Comparison of ENCODE assay signal across 11 mouse cellular contexts in genomic region chr2:166686917-166687316, GRCm38 (mm10). TPM values are rescaled to one million over a fixed set of nuclear protein-coding genes. Genes with fewer than 3 reads are reported as not detected.
DNase-seq lines count a peak whose midpoint lies in the region; ATAC-seq lines count a peak whose summit lies in the region.
"Had no signal": no experiment of that assay in that cellular context is flagged by ENCODE, and none has a peak within 500 bp of the region (broad histone marks: within the 10 kb centered on the region; RNA-seq: fewer than 3 reads in every experiment).

No protein-coding gene starts in this region.

- peaks cover 21% of the 10 kb centered on the region for H3K4me1 ChIP-seq in heart, embryonic 11.5 days (ENCODE audit: control insufficient read depth, insufficient read depth, low read length)
- H3K4me1 ChIP-seq in lung, embryonic 16.5 days (replicated peaks; ENCODE audit: control insufficient read depth, insufficient read depth, low read length): no peaks in the 10 kb centered on the region; the same call in 1 of the 2 replicates
- H3K4me1 ChIP-seq in forebrain, embryonic 14.5 days (ENCODE audit: control insufficient read depth, insufficient read depth, low read length): peaks cover 36% of the 10 kb centered on the region
- peaks cover 25% of the 10 kb centered on the region; the same call in 1 of the 2 replicates for H3K4me1 ChIP-seq in limb, embryonic 15.5 days

- intact Hi-C loops in heart, postnatal 10 days (cut with DNase I): loop anchor here (2.0 kb wide), 1 partner anchor 16 kb away; no protein-coding TSS in a partner anchor

- H3K9me3 ChIP-seq in heart, embryonic 11.5 days (replicated peaks; ENCODE audit: control insufficient read depth, low read length): no peaks in the 10 kb centered on the region
- H3K9me3 ChIP-seq in lung, embryonic 16.5 days (ENCODE audit: control insufficient read depth, low read length): no peaks in the 10 kb centered on the region
- no peaks in the 10 kb centered on the region for H3K9me3 ChIP-seq in forebrain, embryonic 14.5 days (replicated peaks; ENCODE audit: control insufficient read depth, low read length)
- H3K9me3 ChIP-seq in limb, embryonic 15.5 days: no peaks in the 10 kb centered on the region

- H3K27me3 ChIP-seq in heart, embryonic 11.5 days (ENCODE audit: control insufficient read depth, insufficient read depth, low read length): no peaks in the 10 kb centered on the region
- no peaks in the 10 kb centered on the region for H3K27me3 ChIP-seq in lung, embryonic 16.5 days (ENCODE audit: control insufficient read depth, insufficient read depth, low read depth, low read length)
- H3K27me3 ChIP-seq in forebrain, embryonic 14.5 days (replicated peaks; ENCODE audit: control insufficient read depth, insufficient read depth, low read length): no peaks in the 10 kb centered on the region
- H3K27me3 ChIP-seq in limb, embryonic 15.5 days: no peaks in the 10 kb centered on the region

- H3K9ac ChIP-seq in heart, embryonic 11.5 days (ENCODE audit: low read depth, low read length): 0 out of 2 replicates have a peak overlapping the region, but pooled peaks have one; percentile 47
- no peak overlapping the region for H3K9ac ChIP-seq in lung, embryonic 16.5 days (ENCODE audit: low read length)
- H3K9ac ChIP-seq in forebrain, embryonic 14.5 days (ENCODE audit: low read length): no peak overlapping the region
- H3K9ac ChIP-seq in limb, embryonic 15.5 days: no peak overlapping the region
- H3K9ac ChIP-seq: liver, postnatal 0 days had no signal

- no peak overlapping the region for H3K27ac ChIP-seq in heart, embryonic 11.5 days (ENCODE audit: low read depth, low read length)
- H3K27ac ChIP-seq in lung, embryonic 16.5 days (ENCODE audit: low read length): no peak overlapping the region
- peak overlapping the region; percentile 70 for H3K27ac ChIP-seq in forebrain, embryonic 14.5 days (ENCODE audit: low read depth, low read length)
- H3K27ac ChIP-seq in limb, embryonic 15.5 days: peak overlapping the region; percentile 47; the same call in 1 of the 2 replicates

- ATAC-seq in heart, embryonic 11.5 days (replicated peaks; ENCODE audit: insufficient number of reproducible peaks, low FRiP score, low TSS enrichment): no peak
- peak; percentile 56 for ATAC-seq in lung, embryonic 16.5 days (ENCODE audit: low read depth)
- no peak for ATAC-seq in forebrain, embryonic 14.5 days
- no peak for ATAC-seq in limb, embryonic 15.5 days (ENCODE audit: insufficient number of reproducible peaks, low FRiP score, low TSS enrichment, low read depth)
- ATAC-seq: liver, postnatal 0 days; Patski had no signal

- 14% methylated on average over 6 of the region's 6 CpGs for WGBS in heart, embryonic 11.5 days (ENCODE audit: insufficient replicate concordance)
- WGBS in lung, embryonic 16.5 days: 20% methylated on average over 6 of the region's 6 CpGs
- 34% methylated on average over 6 of the region's 6 CpGs for WGBS in forebrain, embryonic 14.5 days
- WGBS in limb, embryonic 15.5 days: 40% methylated on average over 6 of the region's 6 CpGs

- no peak for DNase-seq in heart, postnatal 10 days
- no peak for DNase-seq in lung, postnatal 10 days
- DNase-seq in forebrain, embryonic 14.5 days (ENCODE audit: low spot score): no peak
- no peak for DNase-seq in left cerebral cortex, adult 9 months (ENCODE audit: low spot score in 2 of 2)
- no peak for DNase-seq in gastrocnemius, adult 18-20 months (ENCODE audit: low spot score)
- DNase-seq: cerebellum, postnatal 14 days; liver, postnatal 0 days had no signal

- H3K4me2 ChIP-seq in heart, embryonic 11.5 days: no peak overlapping the region
- H3K4me2 ChIP-seq in lung, embryonic 16.5 days (ENCODE audit: low read depth, low read length): no peak overlapping the region
- no peak overlapping the region for H3K4me2 ChIP-seq in forebrain, embryonic 14.5 days (ENCODE audit: low read length)
- no peak overlapping the region for H3K4me2 ChIP-seq in limb, embryonic 15.5 days

- H3K36me3 ChIP-seq in heart, embryonic 11.5 days (ENCODE audit: control insufficient read depth, insufficient read depth, low read length): no peaks in the 10 kb centered on the region
- H3K36me3 ChIP-seq in lung, embryonic 16.5 days (ENCODE audit: control insufficient read depth, insufficient read depth, low read length): no peaks in the 10 kb centered on the region
- no peaks in the 10 kb centered on the region for H3K36me3 ChIP-seq in forebrain, embryonic 14.5 days (ENCODE audit: control insufficient read depth, insufficient read depth, low read length)
- no peaks in the 10 kb centered on the region for H3K36me3 ChIP-seq in limb, embryonic 15.5 days

- no peak overlapping the region for H3K4me3 ChIP-seq in heart, embryonic 11.5 days (ENCODE audit: low read depth, low read length)
- H3K4me3 ChIP-seq in lung, embryonic 16.5 days (ENCODE audit: low read length): no peak overlapping the region
- no peak overlapping the region for H3K4me3 ChIP-seq in forebrain, embryonic 14.5 days (ENCODE audit: low read depth, low read length)
- no peak overlapping the region for H3K4me3 ChIP-seq in limb, embryonic 15.5 days

RNA-seq across cellular contexts. Expression of gene Prex1, which starts 26.7 kb away (rescaled TPM):
- 7.0 and 10.1 TPM in 2 replicates for polyA plus RNA-seq in heart, embryonic 11.5 days (2014; fragmentation: Nextera tagmentation; extraction: Ambion mirVana)
- 10 to 100 TPM; 12.1 to 17.7 TPM for total RNA-seq in heart, postnatal 10 days (2021)
- 8.9 and 10.7 TPM in 2 replicates for polyA plus RNA-seq in lung, embryonic 16.5 days (2015; fragmentation: Nextera tagmentation; extraction: Ambion mirVana)
- polyA plus RNA-seq in forebrain, embryonic 14.5 days (2014; fragmentation: Nextera tagmentation; extraction: Ambion mirVana): 28.4 and 34.4 TPM in 2 replicates
- 17.7 and 19.1 TPM in 2 replicates for polyA plus RNA-seq in limb, embryonic 15.5 days (2015; fragmentation: Nextera tagmentation; extraction: Ambion mirVana)
- total RNA-seq in gastrocnemius, adult 18-20 months (2021): 1 to 10 TPM; 3.4 to 5.1 TPM

Comparison
In these comparisons a context has a peak if more than half of its experiments do, and no peak if none do; other contexts are left out.
1. H3K27ac ChIP-seq: peak in forebrain, embryonic 14.5 days (single experiment) and limb, embryonic 15.5 days (single experiment); none in heart, embryonic 11.5 days (single experiment) and lung, embryonic 16.5 days (single experiment).